Mouse (Mus musculus): ENCODE data around the gene Gm11733.

DNA sequence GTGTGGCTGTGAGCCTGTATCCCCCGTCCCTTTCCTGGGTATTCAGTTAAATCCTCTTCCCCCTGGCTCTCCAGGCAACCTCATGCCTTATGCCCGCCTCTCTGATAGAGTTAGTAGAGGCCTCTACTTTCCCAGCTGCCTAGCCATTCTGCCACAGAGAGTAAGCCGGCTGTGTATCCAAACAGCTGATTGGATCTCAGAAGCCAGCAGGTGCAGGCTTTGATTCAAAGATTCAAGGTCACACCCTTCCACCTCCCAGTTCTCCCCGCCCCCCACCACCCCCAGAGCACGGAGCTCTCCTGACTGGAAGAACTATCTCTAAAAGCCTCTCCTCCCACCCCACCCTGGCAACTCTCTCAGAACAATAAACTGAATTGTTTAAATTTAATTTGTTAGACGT lies 45.8 kb upstream of the Gm11733 start:
- TF ChIP-seq CTCF (IDR thresholded peaks at IDR 0.05; ENCODE audit: low read depth) (no peak), EP300 (IDR thresholded peaks at IDR 0.05; ENCODE audit: low read depth) (no peak)
